Mouse (Mus musculus): ENCODE results near the gene Tecpr2.
A peak's percentile ranks its signal among the peaks of the same experiment; 100 is the strongest.
"Not testable (repeated sequence)": the region's sequence is repeated elsewhere in the genome, so short reads cannot be mapped to it uniquely, and the experiment has no call there.

Gene Tecpr2

GRCm38 (mm10) chr12:110889036-110890020 is at the start of gene Tecpr2, which contains the start of gene Cinp:
Tecpr2 (plus strand) TSS chr12:110889264.
Cinp (minus strand) TSS chr12:110889145.
- peak; percentile 99 for DNase-seq

GRCm38 (mm10) chr12:110840348-110841198 is 48.5 kb upstream of the Tecpr2 start, which contains the start of gene Mok:
Mok (minus strand) TSS chr12:110840939.
- peak; percentile 93 for DNase-seq

- DNase-seq: no peak
These were observed 47.2 kb upstream of the Tecpr2 start for GRCm38 (mm10) chr12:110841731-110842493.

GRCm38 (mm10) chr12:110843194-110844048 is 45.6 kb upstream of the Tecpr2 start:
- DNase-seq: no peak

- no peak for DNase-seq
These were observed 44.6 kb upstream of the Tecpr2 start for GRCm38 (mm10) chr12:110844227-110845130.

- DNase-seq: peak; percentile 89
These were observed 43.8 kb upstream of the Tecpr2 start for GRCm38 (mm10) chr12:110845131-110845880.

- DNase-seq: no peak
These were observed 42.8 kb upstream of the Tecpr2 start for GRCm38 (mm10) chr12:110846191-110846765.

- peak; percentile 83 for DNase-seq
These were observed 38.8 kb upstream of the Tecpr2 start, which contains the start of gene Zfp839 for GRCm38 (mm10) chr12:110850010-110850928. Zfp839 (plus strand) TSS chr12:110850253.

GRCm38 (mm10) chr12:110850929-110851256 is 38.2 kb upstream of the Tecpr2 start:
- no peak for DNase-seq

GRCm38 (mm10) chr12:110851414-110851813 is 37.6 kb upstream of the Tecpr2 start:
- DNase-seq: no peak

- no peak for DNase-seq
These were observed 37.1 kb upstream of the Tecpr2 start for GRCm38 (mm10) chr12:110851923-110852322.

GRCm38 (mm10) chr12:110854786-110855737 is 34.0 kb upstream of the Tecpr2 start:
- no peak for DNase-seq

GRCm38 (mm10) chr12:110857196-110857595 is 31.9 kb upstream of the Tecpr2 start:
- no peak for DNase-seq

- not testable (repeated sequence) for DNase-seq
These were observed 30.4 kb upstream of the Tecpr2 start for GRCm38 (mm10) chr12:110858681-110859080.

GRCm38 (mm10) chr12:110860293-110860692 is 28.8 kb upstream of the Tecpr2 start:
- DNase-seq: no peak

GRCm38 (mm10) chr12:110861256-110861655 is 27.8 kb upstream of the Tecpr2 start:
- no peak for DNase-seq

- no peak for DNase-seq
These were observed 25.1 kb upstream of the Tecpr2 start for GRCm38 (mm10) chr12:110864008-110864407.
